Mouse (Mus musculus): ENCODE data around the gene Spz1. TPM values are rescaled to one million over a fixed set of nuclear protein-coding genes. Genes with fewer than 3 reads are reported as not detected.
A peak's percentile ranks its signal among the peaks of the same experiment; 100 is the strongest.
"Not testable (repeated sequence)": the region's sequence is repeated elsewhere in the genome, so short reads cannot be mapped to it uniquely, and the experiment has no call there.

Spz1 gene
- polyA plus RNA-seq, 2 experiments, result not detected

- Histone ChIP-seq H3K9me3 (ENCODE audit: control insufficient read depth, low read length) (no peaks in the 10 kb centered on the region), H3K4me3 (ENCODE audit: insufficient read depth in 1 of 2, low read depth in 2 of 2, low read length in 2 of 2) (peak overlapping the region; percentile 92 to 98), H3K27me3 (ENCODE audit: control insufficient read depth, insufficient read depth, low read length) (no peaks in the 10 kb centered on the region), H3K36me3 (replicated peaks; ENCODE audit: control insufficient read depth, insufficient read depth, low read depth) (peaks cover 8% of the 10 kb centered on the region), H3K4me1 (replicated peaks; ENCODE audit: control insufficient read depth in 2 of 2, insufficient read depth in 2 of 2, low read length in 1 of 2) (peaks cover 20 to 28% of the 10 kb centered on the region in 2 experiments), H3K4me2 (ENCODE audit: low read depth) (peak overlapping the region; percentile 100), H3K9ac (replicated peaks) (peak overlapping the region; percentile 94), H3K27ac (peak overlapping the region; percentile 86)
- DNase-seq (ENCODE audit: low read depth in 3 of 3, low spot score in 3 of 3) (no peak), ATAC-seq (ENCODE audit: insufficient read depth) (peak; percentile 75)
- no peak for TF ChIP-seq EP300 (IDR thresholded peaks at IDR 0.05; ENCODE audit: low read depth)
- TF ChIP-seq CTCF (IDR thresholded peaks at IDR 0.05; ENCODE audit: low read depth), result 0 out of 2 replicates have a peak, but pooled peaks have one; percentile 1
- under 1% methylated on average over 43 of the region's 43 CpGs for WGBS (ENCODE audit: insufficient replicate concordance)
These were observed 35.3 kb upstream of the Spz1 start for GRCm38 (mm10) chr13:92611254-92611784.

- WGBS (ENCODE audit: insufficient replicate concordance), result under 1% methylated on average over 55 of the region's 55 CpGs
- TF ChIP-seq CTCF (IDR thresholded peaks at IDR 0.05; ENCODE audit: low read depth) (peak; percentile 25), EP300 (IDR thresholded peaks at IDR 0.05; ENCODE audit: low read depth) (no peak)
These were observed 34.6 kb upstream of the Spz1 start, which contains the start of gene Serinc5 for GRCm38 (mm10) chr13:92610311-92611221. Gene Serinc5 (plus strand): TSS chr13:92611091.

GRCm38 (mm10) chr13:92609486-92610310 lies 33.7 kb upstream of the Spz1 start:
- peak in 1 of 3 experiments; percentile 42 for DNase-seq (ENCODE audit: low read depth in 3 of 3, low spot score in 3 of 3)
- peak overlapping the region; percentile 86 for H3K27ac ChIP-seq
- H3K4me2 ChIP-seq (ENCODE audit: low read depth), result peak overlapping the region; percentile 100
- H3K27me3 ChIP-seq (ENCODE audit: control insufficient read depth, insufficient read depth, low read length), result no peaks in the 10 kb centered on the region
- TF ChIP-seq CTCF (IDR thresholded peaks at IDR 0.05; ENCODE audit: low read depth) (no peak), EP300 (IDR thresholded peaks at IDR 0.05; ENCODE audit: low read depth) (no peak)
- H3K4me3 ChIP-seq (ENCODE audit: insufficient read depth in 1 of 2, low read depth in 2 of 2, low read length in 2 of 2), result peak overlapping the region; percentile 77 to 92
- H3K36me3 ChIP-seq (replicated peaks; ENCODE audit: control insufficient read depth, insufficient read depth, low read depth), result peaks cover 4% of the 10 kb centered on the region
- peak overlapping the region; percentile 94 for H3K9ac ChIP-seq (replicated peaks)
- H3K4me1 ChIP-seq (replicated peaks; ENCODE audit: control insufficient read depth in 2 of 2, insufficient read depth in 2 of 2, low read length in 1 of 2), result peaks cover 20 to 21% of the 10 kb centered on the region in 2 experiments
- ATAC-seq (ENCODE audit: insufficient read depth), result peak; percentile 14; the same call in 1 of the 2 replicates
- H3K9me3 ChIP-seq (ENCODE audit: control insufficient read depth, low read length), result no peaks in the 10 kb centered on the region
- WGBS (ENCODE audit: insufficient replicate concordance), result 3% methylated on average over 13 of the region's 13 CpGs

More at GRCm38 (mm10) chr13:92610311-92611221, 34.6 kb upstream of the Spz1 start, which contains the start of gene Serinc5:
- H3K4me1 ChIP-seq (replicated peaks; ENCODE audit: control insufficient read depth in 2 of 2, insufficient read depth in 2 of 2, low read length in 1 of 2), result peaks cover 20 to 27% of the 10 kb centered on the region in 2 experiments
- peak; percentile 92 for ATAC-seq (ENCODE audit: insufficient read depth)
- H3K9me3 ChIP-seq (ENCODE audit: control insufficient read depth, low read length), result no peaks in the 10 kb centered on the region
- peak; percentile 79 to 87 (median 83) for DNase-seq (ENCODE audit: low read depth in 3 of 3, low spot score in 3 of 3)
- peaks cover 6% of the 10 kb centered on the region for H3K36me3 ChIP-seq (replicated peaks; ENCODE audit: control insufficient read depth, insufficient read depth, low read depth)
- H3K27me3 ChIP-seq (ENCODE audit: control insufficient read depth, insufficient read depth, low read length), result no peaks in the 10 kb centered on the region
- H3K9ac ChIP-seq (replicated peaks), result peak within 1 kb of the TSS; percentile 94
- H3K27ac ChIP-seq, result peak within 1 kb of the TSS; percentile 86
- peak within 1 kb of the TSS; percentile 92 to 98 for H3K4me3 ChIP-seq (ENCODE audit: insufficient read depth in 1 of 2, low read depth in 2 of 2, low read length in 2 of 2)
- H3K4me2 ChIP-seq (ENCODE audit: low read depth), result peak within 1 kb of the TSS; percentile 100

- H3K4me3 ChIP-seq (ENCODE audit: insufficient read depth in 1 of 2, low read depth in 2 of 2, low read length in 2 of 2); H3K9ac ChIP-seq (replicated peaks); H3K4me2 ChIP-seq (ENCODE audit: low read depth); H3K27ac ChIP-seq; H3K36me3 ChIP-seq (replicated peaks; ENCODE audit: control insufficient read depth, insufficient read depth, low read depth); ATAC-seq (ENCODE audit: insufficient read depth); H3K27me3 ChIP-seq (ENCODE audit: control insufficient read depth, insufficient read depth, low read length); DNase-seq (ENCODE audit: low read depth in 3 of 3, low spot score in 3 of 3); H3K9me3 ChIP-seq (ENCODE audit: control insufficient read depth, low read length): not testable (repeated sequence)
- 68% methylated on average over 4 of the region's 4 CpGs for WGBS (ENCODE audit: insufficient replicate concordance)
- peaks cover 7 to 10% of the 10 kb centered on the region in 2 experiments; a peak in 3 of 4 replicates for H3K4me1 ChIP-seq (replicated peaks; ENCODE audit: control insufficient read depth in 2 of 2, insufficient read depth in 2 of 2, low read length in 1 of 2)
- peak; percentile 50 for TF ChIP-seq CTCF (IDR thresholded peaks at IDR 0.05; ENCODE audit: low read depth)
These were observed 29.3 kb upstream of the Spz1 start for GRCm38 (mm10) chr13:92605306-92605705.

All from liver, embryonic 14.5 days (tissue).